Mouse (Mus musculus) cerebellum, adult 2 months (tissue): ENCODE measurements at regions not wholly inside any gene's neighbourhood (a gene's known extent, or its start where the extent isn't known, plus 50 kb on each side); places are given as distances from the start of the nearest gene placed in this dataset.

Experiments used
- CTCF ChIP-seq: fragments of 200-500 bp; IDR thresholded peaks from 2 replicates; pipeline ENCODE4 v1.5.1; 2011; ENCODE audit warnings: low read depth, mild to moderate bottlenecking, control low read depth, low read length, moderate library complexity, borderline replicate concordance; ENCODE audit not compliant: insufficient read depth
- POLR2A ChIP-seq: fragments of 200-500 bp; IDR thresholded peaks from 2 replicates; pipeline ENCODE4 v1.6.1; 2011; ENCODE audit warnings: low read length, control low read depth, borderline replicate concordance; ENCODE audit not compliant: insufficient read depth

DNA sequence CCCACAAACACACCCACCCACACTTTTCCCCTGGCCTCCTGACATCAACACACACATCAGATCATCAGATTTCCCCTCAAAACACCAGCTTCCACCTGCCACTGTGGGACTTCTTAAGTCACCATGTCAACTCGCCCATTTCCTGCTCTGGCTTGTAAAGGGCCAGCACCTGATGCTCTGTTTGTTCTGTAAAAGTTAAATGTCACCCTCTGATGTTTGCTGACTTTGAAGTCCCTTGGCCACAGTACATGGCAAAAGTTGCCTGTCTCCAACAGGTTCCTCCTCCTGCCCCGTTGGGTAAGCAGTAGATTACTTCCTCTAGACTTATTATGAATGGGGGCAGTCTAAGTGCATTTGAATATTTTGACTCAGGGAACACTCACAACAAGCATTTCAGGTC, 611.3 kb downstream of the Zfp706 start:
- TF ChIP-seq POLR2A (no peak), CTCF (no peak)
